Mouse (Mus musculus): ENCODE measurements around the gene Ppfia2.

The Ppfia2 gene

GRCm38 (mm10) chr10:106924798-106925197 is 454.7 kb downstream of the Ppfia2 start:
- no peak for DNase-seq

- no peak for DNase-seq
These were observed 458.6 kb downstream of the Ppfia2 start for GRCm38 (mm10) chr10:106928576-106929332.

- no peak for DNase-seq
These were observed 462.5 kb downstream of the Ppfia2 start for GRCm38 (mm10) chr10:106932571-106933073.

- DNase-seq: no peak
These were observed 466.9 kb downstream of the Ppfia2 start for GRCm38 (mm10) chr10:106936996-106937395.

- no peak for DNase-seq
These were observed 468.7 kb downstream of the Ppfia2 start for GRCm38 (mm10) chr10:106938851-106939250.

GRCm38 (mm10) chr10:106939441-106939840 is 469.3 kb downstream of the Ppfia2 start:
- no peak for DNase-seq

GRCm38 (mm10) chr10:106941380-106941779 is 471.2 kb downstream of the Ppfia2 start:
- DNase-seq: no peak

GRCm38 (mm10) chr10:106959026-106959425 is 488.9 kb downstream of the Ppfia2 start:
- DNase-seq: no peak

GRCm38 (mm10) chr10:106975193-106976141 is 505.3 kb downstream of the Ppfia2 start:
- DNase-seq: no peak
